Mouse (Mus musculus): ENCODE data around the gene Madcam1. TPM values are rescaled to one million over a fixed set of nuclear protein-coding genes. Genes with fewer than 3 reads are reported as not detected.

Madcam1 gene
- polyA plus RNA-seq, 1 experiment from 2014 or later: 1.4 TPM

GRCm38 (mm10) chr10:79714996-79715395 lies 50.6 kb downstream of the Madcam1 start:
- no peak overlapping the region for H3K9ac ChIP-seq
- H3K36me3 ChIP-seq: peaks cover 20% of the 10 kb centered on the region
- no peak overlapping the region for H3K4me3 ChIP-seq
- H3K9me3 ChIP-seq (replicated peaks): no peaks in the 10 kb centered on the region
- 63% methylated on average over 4 of the region's 4 CpGs for WGBS
- H3K27me3 ChIP-seq: peaks cover 55% of the 10 kb centered on the region
- H3K4me2 ChIP-seq: no peak overlapping the region
- ATAC-seq (replicated peaks; ENCODE audit: insufficient number of reproducible peaks, insufficient read depth, low FRiP score, low read depth): no peak
- H3K4me1 ChIP-seq (replicated peaks): peaks cover 26% of the 10 kb centered on the region
- no peak overlapping the region for H3K27ac ChIP-seq

DNA sequence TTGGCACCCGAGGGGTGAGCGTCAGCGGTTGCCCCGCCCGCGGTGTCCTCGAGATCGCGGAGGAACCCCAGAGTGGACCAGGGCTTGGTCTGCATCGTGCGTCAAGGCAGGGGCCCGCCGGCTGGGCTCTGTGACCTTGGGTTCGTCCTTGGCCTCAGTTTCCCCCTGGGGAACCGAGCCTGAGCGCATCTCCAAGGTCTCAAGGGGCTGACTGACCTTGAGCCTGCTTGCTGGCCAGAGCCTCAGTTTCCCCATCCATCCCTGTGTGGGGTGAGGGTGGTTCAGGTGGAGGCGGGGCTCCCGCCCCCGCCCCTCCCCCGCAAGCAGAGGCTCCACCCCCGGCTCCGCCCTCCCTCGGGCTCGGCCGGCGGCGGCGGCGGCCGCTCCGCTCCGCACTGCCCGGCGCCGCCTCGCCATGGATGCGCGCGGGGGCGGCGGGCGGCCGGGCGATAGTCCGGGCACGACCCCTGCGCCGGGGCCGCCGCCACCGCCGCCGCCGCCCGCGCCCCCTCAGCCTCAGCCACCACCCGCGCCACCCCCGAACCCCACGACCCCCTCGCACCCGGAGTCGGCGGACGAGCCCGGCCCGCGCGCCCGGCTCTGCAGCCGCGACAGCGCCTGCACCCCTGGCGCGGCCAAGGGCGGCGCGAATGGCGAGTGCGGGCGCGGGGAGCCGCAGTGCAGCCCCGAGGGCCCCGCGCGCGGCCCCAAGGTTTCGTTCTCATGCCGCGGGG lies 52.1 kb downstream of the Madcam1 start, which contains the start of gene Hcn2:
TSS of gene Hcn2 (plus strand) at position 381 of the 734 bp plus-strand sequence.
- ATAC-seq (replicated peaks; ENCODE audit: insufficient number of reproducible peaks, insufficient read depth, low FRiP score, low read depth): no peak; the same call in 1 of the 2 replicates
- no peaks in the 10 kb centered on the region for H3K9me3 ChIP-seq (replicated peaks)
- H3K27ac ChIP-seq: no peak within 1 kb of the TSS
- WGBS: 1% methylated on average over 54 of the region's 91 CpGs
- H3K27me3 ChIP-seq: peaks cover 61% of the 10 kb centered on the region
- peak within 1 kb of the TSS; percentile 64 for H3K4me3 ChIP-seq
- peaks cover 25% of the 10 kb centered on the region for H3K4me1 ChIP-seq (replicated peaks)
- peaks cover 6% of the 10 kb centered on the region for H3K36me3 ChIP-seq
- H3K4me2 ChIP-seq: peak within 1 kb of the TSS; percentile 96
- peak within 1 kb of the TSS; percentile 22; the same call in 1 of the 2 replicates for H3K9ac ChIP-seq

GRCm38 (mm10) chr10:79716988-79717355 lies 52.6 kb downstream of the Madcam1 start:
- Histone ChIP-seq H3K36me3 (peaks cover under 1% of the 10 kb centered on the region; the same call in 1 of the 2 replicates), H3K4me1 (replicated peaks) (peaks cover 25% of the 10 kb centered on the region), H3K9ac (peak overlapping the region; percentile 22; the same call in 1 of the 2 replicates), H3K4me2 (peak overlapping the region; percentile 96), H3K9me3 (replicated peaks) (no peaks in the 10 kb centered on the region), H3K27me3 (peaks cover 61% of the 10 kb centered on the region), H3K27ac (no peak overlapping the region), H3K4me3 (peak overlapping the region; percentile 64)
- under 1% methylated on average over 41 of the region's 44 CpGs for WGBS
- ATAC-seq (replicated peaks; ENCODE audit: insufficient number of reproducible peaks, insufficient read depth, low FRiP score, low read depth): no peak

GRCm38 (mm10) chr10:79717640-79718357 lies 53.4 kb downstream of the Madcam1 start:
- Histone ChIP-seq H3K4me1 (replicated peaks) (peaks cover 21% of the 10 kb centered on the region), H3K9ac (no peak overlapping the region), H3K36me3 (no peaks in the 10 kb centered on the region), H3K4me3 (peak overlapping the region; percentile 64), H3K9me3 (replicated peaks) (no peaks in the 10 kb centered on the region), H3K27me3 (peaks cover 61% of the 10 kb centered on the region), H3K4me2 (peak overlapping the region; percentile 96), H3K27ac (no peak overlapping the region)
- no peak for ATAC-seq (replicated peaks; ENCODE audit: insufficient number of reproducible peaks, insufficient read depth, low FRiP score, low read depth)
- 5% methylated on average over 43 of the region's 43 CpGs for WGBS

Other genes starting within 250 kb of the Madcam1 start
- not detected in 2 replicates for gene Vmn2r83, start 195.8 kb upstream of the Madcam1 start, polyA plus RNA-seq (2015; fragmentation: Nextera tagmentation; extraction: Ambion mirVana)
- gene Plpp2, start 130.8 kb upstream of the Madcam1 start, polyA plus RNA-seq (2015; fragmentation: Nextera tagmentation; extraction: Ambion mirVana): 7.9 and 10.9 TPM in 2 replicates
- 21.7 and 32.9 TPM in 2 replicates for gene Mier2, start 109.4 kb upstream of the Madcam1 start, polyA plus RNA-seq (2015; fragmentation: Nextera tagmentation; extraction: Ambion mirVana)
- gene Theg, start 77.2 kb upstream of the Madcam1 start, polyA plus RNA-seq (2015; fragmentation: Nextera tagmentation; extraction: Ambion mirVana): not detected in 2 replicates
- not detected in 2 replicates for gene C2cd4c, start 50.5 kb upstream of the Madcam1 start, polyA plus RNA-seq (2015; fragmentation: Nextera tagmentation; extraction: Ambion mirVana)
- gene Shc2, start 26.6 kb upstream of the Madcam1 start, polyA plus RNA-seq (2015; fragmentation: Nextera tagmentation; extraction: Ambion mirVana): 2.0 and 3.9 TPM in 2 replicates
- gene Odf3l2, start 18.8 kb upstream of the Madcam1 start, polyA plus RNA-seq (2015; fragmentation: Nextera tagmentation; extraction: Ambion mirVana): not detected in 2 replicates
- gene Tpgs1, start 4.8 kb downstream of the Madcam1 start, polyA plus RNA-seq (2015; fragmentation: Nextera tagmentation; extraction: Ambion mirVana): 39.5 and 46.8 TPM in 2 replicates
- 86.7 and 98.4 TPM in 2 replicates for gene Cdc34, start 17.6 kb downstream of the Madcam1 start, polyA plus RNA-seq (2015; fragmentation: Nextera tagmentation; extraction: Ambion mirVana)
- gene Gzmm, start 24.5 kb downstream of the Madcam1 start, polyA plus RNA-seq (2015; fragmentation: Nextera tagmentation; extraction: Ambion mirVana): 1.1 TPM in 2 replicates
- 998 and 1,017 TPM in 2 replicates for gene Bsg, start 39.9 kb downstream of the Madcam1 start, polyA plus RNA-seq (2015; fragmentation: Nextera tagmentation; extraction: Ambion mirVana)
- 0.08 and 0.09 TPM in 2 replicates for gene Hcn2, start 52.1 kb downstream of the Madcam1 start, polyA plus RNA-seq (2015; fragmentation: Nextera tagmentation; extraction: Ambion mirVana)
- gene Polrmt, start 82.0 kb downstream of the Madcam1 start, polyA plus RNA-seq (2015; fragmentation: Nextera tagmentation; extraction: Ambion mirVana): 30.0 and 36.5 TPM in 2 replicates
- gene Fgf22, start 90.5 kb downstream of the Madcam1 start, polyA plus RNA-seq (2015; fragmentation: Nextera tagmentation; extraction: Ambion mirVana): 0.06 and 0.16 TPM in 2 replicates
- 54.0 and 65.5 TPM in 2 replicates for gene Rnf126, start 102.4 kb downstream of the Madcam1 start, polyA plus RNA-seq (2015; fragmentation: Nextera tagmentation; extraction: Ambion mirVana)
- gene Fstl3, start 112.7 kb downstream of the Madcam1 start, polyA plus RNA-seq (2015; fragmentation: Nextera tagmentation; extraction: Ambion mirVana): 29.0 and 30.9 TPM in 2 replicates
- 0.49 and 5.1 TPM in 2 replicates for gene Prss57, start 126.4 kb downstream of the Madcam1 start, polyA plus RNA-seq (2015; fragmentation: Nextera tagmentation; extraction: Ambion mirVana)
- 57.8 and 73.1 TPM in 2 replicates for gene Palm, start 129.0 kb downstream of the Madcam1 start, polyA plus RNA-seq (2015; fragmentation: Nextera tagmentation; extraction: Ambion mirVana)
- 0.81 and 1.3 TPM in 2 replicates for gene Misp, start 156.4 kb downstream of the Madcam1 start, polyA plus RNA-seq (2015; fragmentation: Nextera tagmentation; extraction: Ambion mirVana)
- 89.6 and 162 TPM in 2 replicates for gene Ptbp1, start 189.9 kb downstream of the Madcam1 start, polyA plus RNA-seq (2015; fragmentation: Nextera tagmentation; extraction: Ambion mirVana)
- gene Prtn3, start 209.9 kb downstream of the Madcam1 start, polyA plus RNA-seq (2015; fragmentation: Nextera tagmentation; extraction: Ambion mirVana): 1.1 and 3.0 TPM in 2 replicates
- 8.6 and 15.3 TPM in 2 replicates for gene Plppr3, start 210.1 kb downstream of the Madcam1 start, polyA plus RNA-seq (2015; fragmentation: Nextera tagmentation; extraction: Ambion mirVana)
- gene Elane, start 221.7 kb downstream of the Madcam1 start, polyA plus RNA-seq (2015; fragmentation: Nextera tagmentation; extraction: Ambion mirVana): 0.25 and 2.0 TPM in 2 replicates
- not detected in 2 replicates for gene Cfd, start 226.3 kb downstream of the Madcam1 start, polyA plus RNA-seq (2015; fragmentation: Nextera tagmentation; extraction: Ambion mirVana)
- 34.8 and 45.7 TPM in 2 replicates for gene Med16, start 244.4 kb downstream of the Madcam1 start, polyA plus RNA-seq (2015; fragmentation: Nextera tagmentation; extraction: Ambion mirVana)
- gene Gm26602, start 246.3 kb downstream of the Madcam1 start, polyA plus RNA-seq (2015; fragmentation: Nextera tagmentation; extraction: Ambion mirVana): 15.7 TPM in 1 of 2 replicates, not detected in the other

Measured in heart, embryonic 15.5 days (tissue).